Mouse (Mus musculus) limb, embryonic 14.5 days (tissue): ENCODE measurements at regions not wholly inside any gene's neighbourhood (a gene's known extent, or its start where the extent isn't known, plus 50 kb on each side); places are given as distances from the start of the nearest gene placed in this dataset.

Experiments
- ATAC-seq: fragments of 200-750 bp; cut with Nextera tagmentation; 2 replicates; pipeline ENCODE4 v1.8.0; 2017; ENCODE audit warnings: low read depth, moderate number of reproducible peaks, moderate TSS enrichment; ENCODE audit not compliant: low FRiP score
- DNase-seq: peaks from one replicate; pipeline ENCODE4 v3.0.0-alpha.2; 2015; ENCODE audit warnings: low spot score
- H3K27ac ChIP-seq: fragments of 300-500 bp; sonication (generic); replicated peaks from 2 replicates; pipeline ENCODE4 v1.5.1; 2014; ENCODE audit warnings: low read depth, mild to moderate bottlenecking, low read length, moderate library complexity, mixed read lengths
- H3K27me3 ChIP-seq: fragments of 300-500 bp; sonication (generic); 2 replicates; pipeline ENCODE4 v1.6.1; 2014; ENCODE audit warnings: low read length, mixed read lengths; ENCODE audit not compliant: control insufficient read depth, insufficient read depth
- H3K36me3 ChIP-seq: fragments of 300-500 bp; sonication (generic); 2 replicates; pipeline ENCODE4 v1.6.1; 2014; ENCODE audit warnings: mild to moderate bottlenecking, low read length, moderate library complexity, mixed read lengths; ENCODE audit not compliant: control insufficient read depth, insufficient read depth
- H3K4me1 ChIP-seq: fragments of 300-500 bp; sonication (generic); 2 replicates; pipeline ENCODE4 v1.6.1; 2014; ENCODE audit warnings: antibody characterized with exemption, low read length, mixed read lengths; ENCODE audit not compliant: control insufficient read depth, insufficient read depth
- H3K4me2 ChIP-seq: fragments of 300-500 bp; sonication (generic); replicated peaks from 2 replicates; pipeline ENCODE4 v1.6.1; 2014; ENCODE audit warnings: low read depth, mild to moderate bottlenecking, low read length, moderate library complexity; ENCODE audit not compliant: severe bottlenecking
- H3K4me3 ChIP-seq: fragments of 300-500 bp; sonication (generic); replicated peaks from 2 replicates; pipeline ENCODE4 v1.5.1; 2014; ENCODE audit warnings: low read length
- H3K9ac ChIP-seq: fragments of 300-500 bp; sonication (generic); 2 replicates; pipeline ENCODE4 v1.6.1; 2014; ENCODE audit warnings: mild to moderate bottlenecking, low read depth, low read length, moderate library complexity; ENCODE audit not compliant: severe bottlenecking
- H3K9me3 ChIP-seq: fragments of 300-500 bp; sonication (generic); 2 replicates; pipeline ENCODE4 v1.6.1; 2016; ENCODE audit warnings: low read length; ENCODE audit not compliant: control insufficient read depth
- POLR2A ChIP-seq: fragments of 200-500 bp; IDR thresholded peaks from 2 replicates; pipeline ENCODE4 v1.8.0; 2012; ENCODE audit warnings: inconsistent platforms, mild to moderate bottlenecking, moderate library complexity, borderline replicate concordance; ENCODE audit not compliant: insufficient read depth, insufficient read length; ENCODE audit errors: extremely low read depth
- WGBS: fragments of 180-500 bp; shearing (Covaris S2); extraction: QIAGEN DNeasy Blood & Tissue Kit; methylation state at CpG from one replicate; pipeline ENCODE4 v1.1.7; 2014; 5-methylcytosine and 5-hydroxymethylcytosine counted together

DNA sequence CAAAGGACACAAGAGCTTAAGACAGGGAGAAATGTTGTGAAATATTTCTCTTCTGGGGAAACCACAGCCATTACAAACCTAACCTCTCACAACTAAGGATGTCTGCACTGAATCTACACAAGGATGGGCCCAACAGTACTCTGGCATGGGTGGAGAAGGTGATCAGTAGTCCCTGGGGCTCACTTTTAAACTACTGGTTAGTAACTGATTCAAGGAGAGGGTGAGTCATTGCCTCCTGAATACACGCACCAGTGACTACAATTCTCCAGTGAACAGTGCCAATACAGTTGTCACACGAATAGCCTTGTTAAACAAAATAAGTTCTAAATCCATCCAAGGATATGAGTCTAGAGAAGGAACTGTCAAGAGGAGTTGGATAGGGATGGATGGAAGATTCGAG is 232.6 kb upstream of the Gm21830 start:
- Histone ChIP-seq H3K4me3 (no peak overlapping the region), H3K4me2 (no peak overlapping the region), H3K36me3 (no peaks in the 10 kb centered on the region), H3K4me1 (no peaks in the 10 kb centered on the region), H3K9ac (no peak overlapping the region), H3K27ac (no peak overlapping the region), H3K27me3 (no peaks in the 10 kb centered on the region), H3K9me3 (no peaks in the 10 kb centered on the region)
- DNase-seq (no peak), ATAC-seq (no peak)
- WGBS = 78% methylated on average over 3 of the region's 3 CpGs
- no peak for TF ChIP-seq POLR2A

DNA sequence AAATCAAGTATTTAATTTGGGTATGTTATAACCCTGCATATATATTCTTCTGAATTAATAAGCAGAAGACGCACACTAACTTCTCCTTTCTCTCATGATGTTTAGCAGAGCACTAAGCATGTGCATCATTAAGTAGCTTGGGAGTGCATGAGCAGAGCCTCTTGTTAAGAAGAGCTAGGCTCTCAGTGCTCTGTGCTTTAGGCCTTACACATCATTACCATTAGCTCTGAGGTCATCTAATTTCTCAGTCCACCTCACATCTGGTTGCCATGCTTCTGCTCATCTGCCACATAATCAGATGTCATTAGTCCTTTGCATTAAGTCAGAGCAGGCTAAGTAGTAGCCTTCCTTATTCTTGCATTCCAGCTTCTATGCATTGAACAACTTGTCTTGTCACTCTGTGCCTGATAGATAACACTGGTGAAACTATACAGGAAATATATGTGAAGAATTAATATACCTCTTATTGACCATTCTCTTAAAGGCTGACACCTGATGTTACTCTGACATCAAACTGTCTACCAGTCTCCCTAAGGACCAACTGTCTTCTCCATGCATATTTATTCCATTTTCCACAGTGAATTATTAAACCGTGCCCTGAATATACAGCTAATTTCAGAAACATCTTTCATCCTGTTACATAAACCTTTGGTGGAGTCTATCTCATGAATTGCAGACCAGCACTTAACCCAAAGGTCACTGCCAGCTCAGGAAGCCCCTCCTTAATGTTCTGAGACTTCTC is 192.3 kb upstream of the Gm21830 start:
- no peaks in the 10 kb centered on the region for H3K4me1 ChIP-seq
- no peak overlapping the region for H3K27ac ChIP-seq
- DNase-seq (no peak), ATAC-seq (no peak)
- H3K27me3 ChIP-seq = no peaks in the 10 kb centered on the region
- H3K9ac ChIP-seq = no peak overlapping the region
- TF ChIP-seq POLR2A = no peak
- H3K36me3 ChIP-seq = no peaks in the 10 kb centered on the region
- no peak overlapping the region for H3K4me3 ChIP-seq
- 71% methylated on average over 2 of the region's 2 CpGs for WGBS
- H3K4me2 ChIP-seq = no peak overlapping the region
- H3K9me3 ChIP-seq = no peaks in the 10 kb centered on the region

DNA sequence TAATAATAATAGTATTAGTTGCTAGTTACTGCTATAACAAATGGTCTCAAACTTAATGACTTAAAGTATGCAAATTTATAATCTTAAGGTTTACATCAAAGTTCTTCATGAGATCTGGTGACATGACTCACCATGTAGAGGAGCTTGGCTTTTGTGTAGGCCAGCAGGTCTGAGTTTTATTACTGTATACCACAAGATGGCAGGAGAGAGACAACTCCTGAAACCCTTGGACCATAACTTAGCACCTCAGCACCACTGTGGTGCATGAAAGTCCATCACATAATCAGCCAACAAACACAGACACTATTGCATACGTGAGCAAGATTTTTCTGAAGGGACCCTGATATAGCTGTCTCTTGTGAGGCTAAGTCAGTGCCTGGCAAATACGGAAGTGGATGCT is 187.2 kb upstream of the Gm21830 start:
- Histone ChIP-seq H3K27me3 (no peaks in the 10 kb centered on the region), H3K9me3 (no peaks in the 10 kb centered on the region), H3K27ac (no peak overlapping the region), H3K4me2 (no peak overlapping the region), H3K4me1 (no peaks in the 10 kb centered on the region), H3K9ac (no peak overlapping the region), H3K4me3 (no peak overlapping the region), H3K36me3 (no peaks in the 10 kb centered on the region)
- ATAC-seq (no peak), DNase-seq (peak; percentile 9)
- no peak for TF ChIP-seq POLR2A
- 85% methylated on average over 2 of the region's 2 CpGs for WGBS

DNA sequence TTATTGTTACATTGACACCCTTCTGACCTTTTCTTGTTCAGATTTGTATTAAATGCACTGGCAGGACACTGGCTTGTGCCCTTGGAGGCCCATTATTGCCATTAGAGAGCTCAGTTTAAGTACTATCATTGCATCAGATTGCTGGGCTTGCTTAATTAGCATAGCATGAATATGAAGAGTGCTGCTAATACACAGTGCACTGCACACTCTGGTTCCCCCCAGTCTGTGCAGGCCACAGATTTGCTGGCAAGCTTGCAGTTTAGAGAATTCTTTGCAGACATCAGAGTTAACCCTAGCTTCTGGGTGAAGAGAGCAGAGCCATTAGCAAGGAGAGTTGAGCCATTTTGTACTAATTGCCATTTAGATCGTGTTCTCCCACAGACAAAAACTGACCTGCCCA is 156.1 kb upstream of the Gm21830 start:
- TF ChIP-seq POLR2A = no peak
- Histone ChIP-seq H3K4me3 (no peak overlapping the region), H3K4me2 (no peak overlapping the region), H3K9ac (no peak overlapping the region), H3K4me1 (no peaks in the 10 kb centered on the region), H3K36me3 (no peaks in the 10 kb centered on the region), H3K9me3 (no peaks in the 10 kb centered on the region), H3K27me3 (no peaks in the 10 kb centered on the region), H3K27ac (no peak overlapping the region)
- WGBS = 31% methylated on average over 1 of the region's 1 CpGs
- DNase-seq = no peak
- no peak for ATAC-seq
